Mouse (Mus musculus) right cerebral cortex, adult 18-20 months (tissue): ENCODE measurements around the gene Arhgap31.
A peak's percentile ranks its signal among the peaks of the same experiment; 100 is the strongest.

Experiments used
- DNase-seq: peaks from one replicate; pipeline ENCODE4 v3.0.0; 2022; ENCODE audit warnings: mixed read lengths

The Arhgap31 gene

DNA sequence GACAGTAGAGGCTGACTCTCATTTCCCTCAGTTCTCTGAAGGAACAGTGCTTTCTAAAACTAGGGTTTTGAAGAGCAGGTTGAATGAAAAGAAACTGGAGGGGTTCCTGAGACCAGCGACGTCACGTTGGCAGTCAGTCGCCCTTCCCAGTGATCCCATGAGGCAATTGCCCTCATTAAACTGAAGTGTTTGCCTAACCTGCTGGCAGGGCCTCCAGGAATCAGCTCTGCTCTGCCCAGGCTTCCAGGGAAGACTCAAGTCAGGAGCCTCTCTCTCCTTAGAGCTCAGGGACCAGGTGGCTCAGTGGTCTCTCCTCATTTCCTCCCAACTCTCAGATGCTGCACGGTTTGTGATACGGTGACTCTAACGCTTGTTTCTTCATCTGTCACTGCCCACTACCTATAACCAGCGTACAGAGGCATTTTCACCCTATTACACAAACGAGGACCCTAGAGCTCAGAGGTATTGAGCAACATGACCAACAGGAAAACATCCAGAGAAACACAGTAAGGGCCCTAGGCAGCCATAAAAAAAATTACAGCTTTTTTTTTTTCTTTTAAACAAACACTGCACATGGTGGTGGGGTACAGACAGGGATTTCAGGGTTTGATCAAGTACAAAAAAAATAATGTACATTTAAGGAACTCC is 64.2 kb downstream of the Arhgap31 start:
- DNase-seq = no peak

- no peak for DNase-seq
These were observed 64.9 kb downstream of the Arhgap31 start for GRCm38 (mm10) chr16:38648155-38648554.

- no peak for DNase-seq
These were observed 68.6 kb downstream of the Arhgap31 start for GRCm38 (mm10) chr16:38644455-38644854.

DNA sequence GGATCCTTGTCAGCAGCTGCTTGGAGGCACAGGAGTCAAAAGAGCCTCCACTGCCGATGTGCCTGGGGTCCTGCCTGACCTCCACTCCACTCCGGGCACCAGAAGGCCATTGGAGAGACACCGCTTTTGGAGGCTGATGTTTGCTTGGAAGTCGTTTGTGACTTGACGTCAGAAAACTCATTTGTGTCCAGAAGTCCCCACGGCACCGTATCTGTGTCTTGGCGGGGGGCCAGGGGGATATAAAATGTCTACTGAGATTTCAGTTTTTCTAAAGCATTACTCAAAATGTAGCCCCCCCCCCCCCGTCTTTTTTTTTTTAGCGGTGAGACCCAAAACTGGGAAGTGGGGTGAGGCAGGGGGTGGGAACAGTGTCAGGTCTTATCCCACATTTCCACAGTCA is 76.0 kb downstream of the Arhgap31 start:
- DNase-seq = no peak

DNA sequence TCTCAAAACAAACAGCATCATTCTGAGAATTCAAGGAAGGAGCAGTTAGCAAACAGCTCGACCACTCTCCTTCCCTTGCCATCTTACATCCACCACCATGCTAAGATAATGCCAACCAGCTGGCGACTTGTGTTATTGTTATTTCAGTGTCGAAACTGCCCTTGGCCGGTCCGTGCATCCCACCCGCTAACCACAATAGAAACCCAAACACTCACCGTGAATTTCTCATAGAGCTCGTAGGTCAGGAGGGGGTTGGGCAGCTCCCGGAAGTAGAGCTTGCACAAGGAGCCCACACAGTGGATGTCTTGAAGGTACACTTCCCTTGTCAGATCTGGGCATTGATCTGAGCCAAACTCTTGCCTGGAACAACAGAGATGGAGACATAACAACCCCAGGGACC is 76.4 kb downstream of the Arhgap31 start:
- DNase-seq = no peak

DNA sequence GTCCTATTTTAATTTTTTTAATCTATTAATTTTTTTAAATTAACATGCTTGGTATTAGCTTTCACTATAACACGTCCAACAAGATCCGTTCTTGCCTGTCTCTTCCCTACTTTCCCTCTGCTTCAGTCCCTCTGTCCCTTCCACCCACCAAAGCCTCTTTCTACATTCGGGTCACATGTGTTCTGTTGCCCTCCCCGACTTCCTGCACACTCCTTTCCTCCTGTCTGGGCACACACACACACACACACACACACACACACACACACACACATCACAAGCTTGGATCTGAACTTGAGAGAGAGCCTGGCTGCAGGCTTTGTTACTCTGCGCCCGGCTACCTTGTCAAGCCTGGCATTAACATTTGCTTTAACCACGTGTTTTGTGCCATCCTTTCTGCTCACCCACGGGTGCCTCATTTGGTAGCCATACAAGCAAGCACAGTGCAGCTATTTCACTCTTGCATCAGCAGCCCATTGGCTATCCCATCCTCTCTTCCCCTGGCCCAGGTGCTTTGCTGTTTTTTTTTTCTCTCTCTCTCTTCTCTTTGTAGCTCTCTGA is 77.2 kb downstream of the Arhgap31 start:
- no peak for DNase-seq

- DNase-seq = peak; percentile 27
These were observed 80.9 kb downstream of the Arhgap31 start for GRCm38 (mm10) chr16:38632147-38632546.

DNA sequence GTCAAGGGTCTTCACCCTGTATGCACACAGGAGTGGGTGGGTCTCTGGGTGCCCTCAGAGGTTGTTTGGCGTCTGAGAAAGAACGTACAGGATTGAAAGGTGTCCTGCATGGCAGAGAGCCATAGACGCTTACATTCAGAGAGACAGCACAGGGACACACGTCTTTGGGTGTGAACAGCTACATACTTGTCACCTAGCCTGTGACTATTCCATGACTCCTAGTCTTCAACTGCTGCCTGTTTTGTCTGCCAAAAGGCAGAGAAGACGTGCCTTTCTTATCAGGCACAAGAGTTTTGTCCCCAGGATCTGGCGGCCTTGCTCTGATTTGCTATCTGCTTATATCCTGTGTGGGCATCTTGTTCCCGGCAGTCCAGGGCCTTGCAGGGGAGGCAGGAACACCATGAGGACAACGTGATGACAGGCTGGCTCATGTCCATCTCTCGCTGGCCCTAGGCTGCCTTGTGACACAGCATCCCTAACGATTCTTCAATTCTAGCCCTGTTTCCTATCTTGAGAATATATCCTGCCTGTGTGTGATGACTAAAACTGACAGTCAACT is 87.2 kb downstream of the Arhgap31 start:
- no peak for DNase-seq

- DNase-seq = no peak
These were observed 87.7 kb downstream of the Arhgap31 start for GRCm38 (mm10) chr16:38625411-38625810.

DNA sequence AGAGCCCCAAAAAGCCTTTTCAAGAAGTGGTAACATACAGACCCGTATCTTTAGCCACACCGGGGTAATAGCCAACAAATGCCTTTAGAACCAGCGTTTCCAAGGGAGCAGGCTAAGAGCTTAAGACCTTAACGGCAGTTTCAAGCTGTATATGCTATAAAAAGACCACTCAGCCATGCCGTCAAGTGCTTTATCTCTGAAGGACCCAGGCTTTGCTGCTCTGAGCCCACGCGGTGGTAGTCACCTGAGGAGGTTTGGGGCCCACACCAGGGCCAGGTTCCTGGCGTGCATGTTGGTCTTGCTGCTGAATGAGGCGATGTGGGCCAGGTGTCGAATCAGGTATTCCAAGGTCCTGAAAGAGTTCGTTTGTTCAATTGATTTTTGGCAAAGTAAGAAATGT is 88.8 kb downstream of the Arhgap31 start:
- no peak for DNase-seq

DNA sequence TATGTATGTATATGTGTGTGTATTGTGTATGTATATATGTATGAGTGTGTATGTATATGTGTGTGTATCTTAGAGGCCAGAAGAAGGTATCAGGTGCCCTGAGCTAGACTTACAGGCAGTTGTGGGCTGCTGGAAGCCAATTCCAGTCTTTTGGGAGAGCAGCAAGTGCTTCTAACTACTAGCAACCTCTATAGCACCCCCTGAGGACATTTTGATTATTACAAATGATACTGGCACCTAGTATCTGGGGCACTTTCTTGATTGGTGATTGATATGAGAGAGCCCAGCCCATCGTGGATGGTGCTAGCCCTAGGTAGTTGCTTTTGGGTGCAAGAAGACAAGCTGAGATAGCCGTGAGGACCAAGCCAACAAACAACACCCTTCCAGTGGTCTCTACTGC is 90.8 kb downstream of the Arhgap31 start:
- no peak for DNase-seq

DNA sequence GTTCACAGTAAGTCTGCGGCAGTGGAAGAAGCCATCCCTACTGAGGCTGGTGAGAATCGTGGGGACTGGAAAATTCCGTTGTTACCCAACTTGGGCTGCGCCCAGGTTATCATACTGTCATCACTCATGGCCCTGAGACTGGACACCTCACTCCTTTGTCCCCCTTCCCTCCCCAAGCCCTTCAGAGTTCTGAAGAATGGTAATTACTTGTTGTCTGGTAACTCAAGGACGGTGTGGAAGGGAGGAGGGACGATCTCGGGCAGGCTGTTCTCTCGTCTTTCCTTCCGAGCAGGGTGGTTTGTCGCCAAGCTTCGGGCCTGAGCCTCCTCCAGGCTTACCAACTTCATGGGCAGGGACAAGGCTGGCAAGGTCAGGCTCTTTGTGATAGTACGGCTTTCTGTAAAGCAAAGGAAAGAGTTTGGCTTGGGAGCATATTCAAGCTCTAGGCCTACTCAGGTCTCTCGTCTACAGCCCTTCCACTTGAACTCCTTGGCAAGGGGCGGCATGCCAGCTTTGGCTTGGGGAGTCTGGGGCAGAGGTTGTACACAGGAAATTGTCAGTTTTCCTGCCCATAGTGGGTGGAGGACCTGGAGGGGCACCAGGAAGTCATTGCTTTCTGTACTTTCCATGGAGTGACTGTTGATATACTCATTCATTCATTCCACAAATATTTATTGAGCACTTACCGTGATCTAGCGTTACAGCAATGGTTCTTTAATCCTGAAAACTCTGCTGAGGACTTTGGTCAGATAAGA is 92.2 kb downstream of the Arhgap31 start:
- DNase-seq = no peak

- DNase-seq = peak; percentile 81
These were observed 94.0 kb downstream of the Arhgap31 start for GRCm38 (mm10) chr16:38619054-38619453.

DNA sequence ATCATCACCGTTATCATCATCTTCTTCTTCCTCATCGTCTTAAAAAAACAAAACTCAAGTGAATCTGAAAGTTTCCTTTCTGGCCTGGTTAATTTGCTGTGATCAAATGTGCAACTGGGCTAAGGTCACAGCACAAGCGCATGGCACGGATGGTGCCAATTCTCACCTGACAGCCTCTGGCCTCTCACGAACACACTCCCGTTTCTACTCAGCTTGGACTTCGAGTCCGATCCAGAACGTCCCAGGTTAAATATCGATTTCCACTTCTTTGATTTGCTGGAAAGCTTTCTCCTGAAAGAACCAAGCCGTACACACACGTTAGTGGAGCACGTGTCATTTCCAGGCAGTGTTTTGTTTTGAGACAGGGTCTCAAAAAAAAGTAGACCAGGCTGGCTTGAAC is 95.1 kb downstream of the Arhgap31 start:
- DNase-seq = no peak

DNA sequence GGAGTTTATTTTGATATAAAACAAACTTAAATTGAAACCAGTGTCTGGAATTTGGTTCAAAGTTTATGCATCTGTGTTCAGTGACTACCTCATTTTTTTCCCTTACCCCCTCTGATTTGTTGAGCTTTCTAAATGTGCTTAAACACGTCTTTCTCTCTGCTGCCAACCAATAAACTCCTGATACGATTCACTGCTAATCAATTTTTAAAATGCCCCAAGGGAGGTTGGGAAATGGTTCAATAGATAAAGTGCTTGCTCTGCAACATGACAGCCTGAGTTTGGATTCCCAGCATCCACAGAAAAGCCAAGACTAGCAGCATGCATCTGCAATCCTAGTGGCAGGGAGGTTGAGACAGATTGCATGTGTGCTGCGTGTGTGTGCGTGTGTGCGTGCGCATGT is 99.4 kb downstream of the Arhgap31 start:
- no peak for DNase-seq

GRCm38 (mm10) chr16:38612646-38613045 is 100.4 kb downstream of the Arhgap31 start:
- no peak for DNase-seq

GRCm38 (mm10) chr16:38609092-38609491 is 104.0 kb downstream of the Arhgap31 start:
- DNase-seq = no peak

- no peak for DNase-seq
These were observed 104.4 kb downstream of the Arhgap31 start for GRCm38 (mm10) chr16:38608687-38609086.

- DNase-seq = no peak
These were observed 106.6 kb downstream of the Arhgap31 start for GRCm38 (mm10) chr16:38606509-38606908.

GRCm38 (mm10) chr16:38602989-38603804 is 109.9 kb downstream of the Arhgap31 start:
- DNase-seq = peak; percentile 45

DNA sequence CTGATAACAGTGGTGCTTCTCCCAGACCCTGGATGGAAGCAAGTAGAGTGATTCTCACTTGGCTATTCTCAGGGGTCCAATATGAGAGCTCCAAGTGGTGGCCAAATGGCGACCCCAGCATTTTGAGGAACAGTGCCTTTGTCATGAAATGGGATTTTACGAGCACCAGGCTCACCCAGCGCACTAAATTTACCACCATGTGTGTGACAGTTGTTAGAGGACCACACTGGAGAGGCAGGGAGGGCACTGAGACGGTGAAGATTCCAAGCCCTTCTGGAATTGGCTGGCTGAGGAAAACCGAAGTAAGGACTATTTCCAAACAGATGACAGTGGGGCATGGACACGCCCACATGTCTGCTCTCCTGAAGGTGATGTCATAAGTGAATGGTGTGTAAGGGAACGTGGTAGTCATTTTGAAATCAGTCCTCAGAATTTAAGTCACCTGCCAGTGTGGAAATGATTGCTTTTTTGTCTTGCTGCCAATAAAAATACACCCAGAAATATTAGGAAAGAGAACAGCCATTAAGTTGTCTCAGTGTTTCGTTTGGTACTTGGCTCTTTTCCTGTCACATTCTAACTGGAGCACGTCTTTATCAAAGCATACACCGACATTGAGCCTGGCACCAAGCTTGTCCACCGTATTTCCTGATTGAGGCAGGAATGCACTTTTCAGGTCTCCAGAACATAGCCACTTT is 113.9 kb downstream of the Arhgap31 start:
- no peak for DNase-seq

DNA sequence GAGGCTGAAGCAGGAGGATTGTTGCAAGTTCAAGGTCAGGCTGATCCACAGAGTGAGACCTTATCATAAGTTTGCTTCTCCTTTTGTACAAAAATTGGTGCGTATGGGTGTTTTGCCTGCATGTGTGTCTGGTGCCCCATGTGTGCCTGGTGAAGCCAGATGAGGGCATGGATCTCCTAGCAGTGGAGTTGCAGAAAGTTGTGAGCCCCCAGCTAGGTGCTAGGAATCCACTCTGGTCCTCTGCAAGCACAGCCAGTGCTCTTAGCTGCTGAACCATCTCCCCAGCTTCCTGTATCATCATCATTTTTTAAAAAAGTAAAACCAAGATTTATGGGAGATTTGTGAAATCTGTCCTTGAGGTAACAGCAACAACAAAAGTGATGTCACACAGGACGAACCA is 116.4 kb downstream of the Arhgap31 start:
- no peak for DNase-seq
